Mouse (Mus musculus): ENCODE data around the gene Hspb8.

- TF ChIP-seq CTCF (IDR thresholded peaks at IDR 0.05; ENCODE audit: low read depth, low read length), result no peak
- TF ChIP-seq POLR2AphosphoS5 (IDR thresholded peaks at IDR 0.05; ENCODE audit: insufficient replicate concordance, low read depth, low read length), result no peak
- TF ChIP-seq GATA1 (IDR thresholded peaks at IDR 0.05; ENCODE audit: borderline replicate concordance, low read length), result no peak
- no peak for TF ChIP-seq TAL1 (conservative IDR thresholded peaks at IDR 0.05; ENCODE audit: low read depth, low read length)
- TF ChIP-seq GATA2 (IDR thresholded peaks at IDR 0.05; ENCODE audit: borderline replicate concordance, low read depth, low read length), result no peak
Observed at GRCm38 (mm10) chr5:116426701-116427100, 4.0 kb upstream of the Hspb8 start.
